Mouse (Mus musculus): ENCODE measurements at regions not wholly inside any gene's neighbourhood (a gene's known extent, or its start where the extent isn't known, plus 50 kb on each side); places are given as distances from the start of the nearest gene placed in this dataset.
A peak's percentile ranks its signal among the peaks of the same experiment; 100 is the strongest.
"Not testable (repeated sequence)": the region's sequence is repeated elsewhere in the genome, so short reads cannot be mapped to it uniquely, and the experiment has no call there.

DNA sequence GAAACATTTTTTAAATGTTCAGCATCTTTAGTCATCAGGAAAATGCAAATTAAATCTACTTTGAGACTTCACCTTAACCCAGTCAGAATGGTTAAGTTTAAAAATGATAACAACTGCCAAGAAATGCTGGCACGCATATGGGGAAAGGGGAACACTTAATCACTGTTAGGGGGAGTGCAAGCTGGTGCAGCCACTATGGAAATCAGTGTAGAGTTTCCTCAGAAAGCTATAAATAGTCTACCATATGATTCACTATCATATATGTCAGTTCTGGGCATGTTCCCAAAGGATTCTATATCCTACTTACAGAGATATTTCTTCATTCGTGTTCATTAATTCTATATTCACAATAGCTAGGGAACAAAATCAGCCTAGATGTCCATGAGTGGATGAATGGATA is 61.6 kb upstream of the Tra2b start:
- DNase-seq (ENCODE audit: low read depth, low spot score), result peak; percentile 85

DNA sequence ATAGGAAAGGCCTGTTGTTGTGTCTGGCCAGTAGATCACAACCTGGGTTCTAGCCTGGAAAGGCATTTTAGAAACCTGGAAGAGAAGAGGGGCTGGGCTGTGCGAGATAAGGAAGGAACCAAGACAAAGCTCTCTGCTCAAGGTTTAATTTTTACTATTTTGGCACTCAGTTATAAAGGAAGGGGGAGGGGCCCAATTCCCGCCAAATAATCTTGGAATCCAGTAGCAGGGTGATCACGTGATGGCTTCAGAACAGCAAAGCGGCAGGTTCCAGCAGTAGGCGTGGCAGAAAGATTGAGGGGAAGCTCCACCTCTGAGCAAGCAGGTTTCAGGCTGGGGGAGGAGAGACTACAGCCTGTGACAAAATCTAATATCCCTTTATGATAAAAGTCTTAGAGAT is 59.4 kb upstream of the Tra2b start:
- not testable (repeated sequence) for DNase-seq (ENCODE audit: low read depth, low spot score)

DNA sequence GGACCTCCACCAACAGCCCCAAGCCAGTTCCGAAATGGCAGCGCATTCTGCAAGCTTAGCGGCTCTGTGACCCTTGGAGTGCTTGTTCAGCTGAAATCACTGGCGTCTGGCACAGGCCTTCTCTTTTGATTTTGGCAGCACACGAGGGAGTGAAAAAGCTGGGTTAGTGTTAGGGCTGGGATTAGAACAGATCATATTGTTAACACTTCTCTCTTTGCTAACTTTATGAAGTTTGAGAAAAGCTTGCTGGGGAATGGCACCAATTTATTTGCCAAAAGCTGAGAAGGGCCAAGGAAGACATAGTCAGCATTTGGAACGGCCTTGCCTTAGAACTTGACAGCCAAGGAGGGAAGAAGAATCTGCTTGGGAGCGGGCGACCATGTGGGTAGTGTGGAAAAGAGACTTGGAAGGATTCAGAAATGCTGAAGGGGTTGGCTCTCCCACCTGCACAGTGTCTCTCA is 50.5 kb upstream of the Tra2b start:
- DNase-seq (ENCODE audit: low read depth, low spot score), result peak; percentile 84

Data from brain, adult 2 months (tissue).